Mouse (Mus musculus) liver, adult 2 months (tissue): ENCODE measurements around the gene Tmem30a. TPM values are rescaled to one million over a fixed set of nuclear protein-coding genes. Genes with fewer than 3 reads are reported as not detected.

Source experiments
- DNase-seq: peaks from one replicate; pipeline ENCODE4 v3.0.0-alpha.2; 2011; ENCODE audit warnings: low read depth, low spot score; ENCODE audit errors: extremely low read depth
- H3K27ac ChIP-seq: fragments of 200-500 bp; replicated peaks from 2 replicates; pipeline ENCODE4 v1.5.1; 2012; ENCODE audit warnings: low read depth, mild to moderate bottlenecking, control low read depth, inconsistent platforms, low read length; ENCODE audit not compliant: insufficient read depth
- H3K27me3 ChIP-seq: fragments of 200-500 bp; 2 replicates; pipeline ENCODE4 v1.6.1; 2012; ENCODE audit warnings: mild to moderate bottlenecking, moderate library complexity, low read length, inconsistent platforms; ENCODE audit not compliant: control insufficient read depth, insufficient read depth
- H3K36me3 ChIP-seq: fragments of 200-500 bp; 2 replicates; pipeline ENCODE4 v1.6.1; 2012; ENCODE audit warnings: low read length, inconsistent platforms; ENCODE audit not compliant: control insufficient read depth, insufficient read depth
- H3K4me1 ChIP-seq: fragments of 200-500 bp; 2 replicates; pipeline ENCODE4 v1.6.1; 2011; ENCODE audit warnings: low read length; ENCODE audit not compliant: control insufficient read depth, insufficient read depth
- H3K4me3 ChIP-seq: fragments of 200-500 bp; 2 replicates; pipeline ENCODE4 v1.5.1; 2011; ENCODE audit warnings: low read depth, mild to moderate bottlenecking, control low read depth, low read length, moderate library complexity; ENCODE audit not compliant: insufficient read depth
- H3K79me2 ChIP-seq: fragments of 200-500 bp; 2 replicates; pipeline ENCODE4 v1.6.1; 2012; ENCODE audit warnings: inconsistent platforms, mild to moderate bottlenecking, low read length, moderate library complexity; ENCODE audit not compliant: control insufficient read depth, insufficient read depth
- H3K9ac ChIP-seq: fragments of 200-500 bp; 2 replicates; pipeline ENCODE4 v1.6.1; 2012; ENCODE audit warnings: low read depth, mild to moderate bottlenecking, control low read depth, inconsistent platforms, low read length
- CTCF ChIP-seq: fragments of 200-500 bp; IDR thresholded peaks from 2 replicates; pipeline ENCODE4 v1.5.1; 2011; ENCODE audit warnings: low read depth, low read length, control low read depth
- POLR2A ChIP-seq: fragments of 200-500 bp; IDR thresholded peaks from 2 replicates; pipeline ENCODE4 v1.6.1; 2011; ENCODE audit warnings: low read length, control low read depth; ENCODE audit not compliant: insufficient read depth; ENCODE audit errors: extremely low read depth
- WGBS: fragments of 180-500 bp; shearing (Covaris S2); methylation state at CpG from one replicate; pipeline ENCODE4 v1.1.7; 2018; 5-methylcytosine and 5-hydroxymethylcytosine counted together
- polyA plus RNA-seq: library from polyadenylated mRNA; depleted of rRNA; stranded (reverse); fragments of >200 nt; gene quantifications from 2 replicates; pipeline ENCODE4 v1.2.3, GENCODE M21; 2012; rRNA removed
- total RNA-seq: library from RNA; depleted of rRNA; stranded (reverse); fragments of >200 nt; gene quantifications from 2 replicates; pipeline ENCODE4 v1.2.3, GENCODE M21; 2014; rRNA removed

The Tmem30a gene
- total and polyA plus RNA-seq, 2 experiments = 54.0 to 156 TPM

GRCm38 (mm10) chr9:79719451-79719850, 73.9 kb downstream of the Tmem30a start:
- H3K4me3 ChIP-seq = no peak overlapping the region
- 2% methylated on average over 28 of the region's 28 CpGs for WGBS
- H3K9ac ChIP-seq = no peak overlapping the region

More at GRCm38 (mm10) chr9:79719451-79719850, 73.9 kb downstream of the Tmem30a start:
- DNase-seq = peak; percentile 7
- no peak for TF ChIP-seq CTCF
- TF ChIP-seq POLR2A = no peak
- H3K27me3 ChIP-seq = no peaks in the 10 kb centered on the region; the same call in 1 of the 2 replicates
- H3K36me3 ChIP-seq = no peaks in the 10 kb centered on the region
- no peak overlapping the region for H3K27ac ChIP-seq
- H3K79me2 ChIP-seq = no peaks in the 10 kb centered on the region
- H3K4me1 ChIP-seq = peaks cover 6% of the 10 kb centered on the region

Other genes starting within 250 kb of the Tmem30a start
- gene Col12a1, start 74.7 kb downstream of the Tmem30a start, total RNA-seq = 0.60 and 1.0 TPM in 2 replicates
- 1.7 and 1.8 TPM in 2 replicates for gene Col12a1, start 74.7 kb downstream of the Tmem30a start, polyA plus RNA-seq
- gene Cox7a2, start 33.6 kb downstream of the Tmem30a start, total RNA-seq = 458 and 539 TPM in 2 replicates
- gene Cox7a2, start 33.6 kb downstream of the Tmem30a start, polyA plus RNA-seq = 163 and 249 TPM in 2 replicates
- gene Filip1, start 219.3 kb upstream of the Tmem30a start, total RNA-seq = 0.47 and 1.2 TPM in 2 replicates
- 0.10 and 0.15 TPM in 2 replicates for gene Filip1, start 219.3 kb upstream of the Tmem30a start, polyA plus RNA-seq